Mouse (Mus musculus) testis, postnatal 10 days (tissue): Measurements from ENCODE around the gene Ccdc180.
A peak's percentile ranks its signal among the peaks of the same experiment; 100 is the strongest.

Source experiments
- DNase-seq: peaks from one replicate; pipeline ENCODE4 v3.0.0; 2021; ENCODE audit warnings: low spot score

The Ccdc180 gene

GRCm38 (mm10) chr4:45971806-45972447, 81.8 kb downstream of the Ccdc180 start:
- DNase-seq: peak; percentile 100

DNA sequence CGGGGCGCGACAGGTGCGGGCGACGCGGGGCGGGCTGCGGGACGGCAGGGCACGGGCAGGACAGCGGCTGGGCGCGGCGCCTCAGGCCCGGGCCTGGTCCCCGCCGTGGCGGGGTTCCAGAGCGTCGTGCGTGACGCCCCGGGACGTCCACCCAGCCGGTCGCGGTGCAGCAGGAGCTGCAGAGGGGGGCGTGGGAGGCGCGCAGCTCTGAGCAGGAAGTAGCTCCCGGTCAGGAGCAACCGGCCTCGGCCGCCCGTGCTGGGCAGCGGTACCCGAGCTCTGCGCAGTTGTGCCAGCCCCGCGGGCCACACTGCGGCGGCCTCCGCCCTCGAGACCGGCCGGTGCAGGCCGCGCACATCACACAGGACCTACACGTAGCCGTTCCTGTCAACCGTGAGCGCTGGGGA, 82.3 kb downstream of the Ccdc180 start:
- peak; percentile 78 for DNase-seq

DNA sequence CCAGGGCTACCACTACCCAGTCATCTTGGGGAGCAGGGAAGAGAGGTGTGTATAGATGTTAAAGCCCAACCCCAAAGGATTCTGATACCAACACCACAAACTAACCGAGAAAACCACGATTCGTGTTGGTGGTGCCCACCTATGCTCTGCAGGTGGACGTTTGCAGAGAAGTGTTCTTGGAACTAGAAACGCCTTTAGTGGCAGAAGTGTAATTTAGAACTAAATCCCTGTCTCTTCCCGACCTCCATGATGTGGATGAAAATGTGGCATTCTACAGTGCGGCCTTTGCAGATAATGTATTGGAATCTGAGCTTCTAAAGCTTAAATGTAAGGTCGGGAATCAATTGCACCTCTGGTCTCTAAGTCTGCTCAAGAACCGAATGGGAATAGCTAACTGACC, 82.8 kb downstream of the Ccdc180 start:
- DNase-seq: no peak

DNA sequence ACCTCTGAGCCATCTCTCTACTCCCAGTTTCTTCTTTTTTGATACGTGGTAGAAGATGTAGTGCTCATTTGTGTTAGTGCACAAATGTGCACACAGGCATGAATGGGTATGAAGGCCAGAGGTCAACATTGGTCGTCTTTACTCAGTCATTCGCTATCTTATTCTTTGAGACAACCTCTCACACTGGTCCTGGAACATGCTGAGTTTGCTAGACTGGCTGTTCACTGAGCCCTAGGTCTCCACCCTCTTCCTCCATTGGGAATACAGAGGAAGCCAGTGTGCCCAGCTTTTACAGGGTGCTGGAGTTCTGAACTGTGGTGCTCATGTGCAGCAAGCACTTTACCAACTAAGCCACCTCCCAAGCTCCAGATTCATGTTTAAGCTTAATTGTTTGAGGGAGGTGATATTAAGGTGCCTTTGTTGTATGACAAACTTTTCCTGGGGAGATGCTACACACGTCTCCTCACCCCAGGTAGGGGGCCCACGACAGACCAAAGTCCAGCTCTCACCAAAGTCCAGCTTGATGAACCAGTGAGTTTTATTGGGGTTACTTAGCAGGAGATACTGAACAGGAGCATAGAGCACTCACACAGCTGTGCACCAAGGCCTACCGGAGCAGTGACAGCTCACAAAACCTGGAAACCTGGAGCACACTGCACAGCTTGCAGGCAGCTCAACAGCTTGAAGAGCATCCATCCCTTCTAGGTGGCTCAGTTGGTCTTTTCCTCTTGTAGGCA, 87.0 kb downstream of the Ccdc180 start:
- DNase-seq: no peak

GRCm38 (mm10) chr4:45979916-45980315, 89.8 kb downstream of the Ccdc180 start:
- no peak for DNase-seq

- DNase-seq: no peak
These were observed 91.0 kb downstream of the Ccdc180 start for GRCm38 (mm10) chr4:45981054-45981453.

DNA sequence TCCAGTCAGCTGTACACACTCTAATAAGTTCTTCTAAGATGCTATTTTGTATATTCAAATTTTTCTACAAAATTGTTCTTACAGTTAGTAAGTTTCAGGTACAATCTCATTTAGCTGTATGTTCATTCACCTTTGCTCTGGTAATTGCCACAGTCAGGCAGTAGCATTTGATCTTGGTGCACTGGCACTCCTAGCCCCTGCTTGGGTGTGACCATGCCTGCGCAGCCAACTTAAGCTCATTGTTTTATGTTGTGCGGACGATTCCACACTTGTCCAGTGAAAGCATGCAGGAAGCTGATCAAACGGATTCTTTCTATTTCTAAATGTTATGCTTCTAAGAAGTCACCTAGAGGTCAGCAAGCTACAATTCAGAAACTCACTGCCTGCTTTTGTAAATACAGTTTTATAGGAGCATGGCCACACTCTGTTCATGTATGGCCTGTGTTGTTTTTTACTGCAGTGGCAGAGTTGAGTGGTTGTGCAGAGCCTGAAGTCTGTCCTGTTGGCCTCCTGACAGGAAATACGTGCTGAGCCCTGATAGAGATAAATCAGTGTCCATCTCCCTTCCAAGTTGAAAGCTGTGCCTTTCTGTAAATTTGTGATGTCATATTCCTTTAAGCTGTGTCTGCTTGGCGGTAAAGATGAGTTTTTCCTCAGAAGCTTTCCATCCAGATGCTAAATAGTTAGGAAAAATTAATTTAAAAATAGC, 100.5 kb downstream of the Ccdc180 start:
- no peak for DNase-seq

DNA sequence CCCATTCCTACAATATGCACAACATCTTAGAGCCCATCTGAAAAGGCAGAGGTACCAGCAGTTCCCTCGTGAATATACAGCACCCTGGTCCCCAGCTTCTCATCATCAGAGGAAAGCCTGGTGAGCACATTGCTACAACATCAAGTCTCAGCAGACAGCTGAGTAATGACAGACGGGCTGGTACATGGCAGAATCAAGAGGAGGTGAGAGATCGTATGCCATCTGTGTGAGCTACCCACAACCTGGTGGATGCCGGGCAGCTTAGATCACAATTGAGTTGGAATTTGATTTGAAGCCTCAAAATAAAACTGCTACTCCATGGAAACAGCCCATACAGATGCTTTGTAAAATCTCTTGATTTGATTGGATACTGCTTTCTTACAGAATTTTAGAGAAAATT, 108.4 kb downstream of the Ccdc180 start:
- no peak for DNase-seq
